Mouse (Mus musculus) lung, embryonic 15.5 days (tissue): ENCODE results near the gene Defb23. TPM values are rescaled to one million over a fixed set of nuclear protein-coding genes. Genes with fewer than 3 reads are reported as not detected.
A peak's percentile ranks its signal among the peaks of the same experiment; 100 is the strongest.

Source experiments
- ATAC-seq: fragments of 200-750 bp; cut with Nextera tagmentation; 2 replicates; pipeline ENCODE4 v1.8.0; 2017; ENCODE audit warnings: moderate number of reproducible peaks, borderline replicate concordance; ENCODE audit not compliant: low FRiP score, low TSS enrichment; ENCODE audit errors: extremely low read depth
- H3K27ac ChIP-seq: fragments of 300-500 bp; sonication (generic); 2 replicates; pipeline ENCODE4 v1.5.1; 2015; ENCODE audit warnings: moderate library complexity, mild to moderate bottlenecking, inconsistent platforms
- H3K27me3 ChIP-seq: fragments of 300-500 bp; sonication (generic); 2 replicates; pipeline ENCODE4 v1.6.1; 2015; ENCODE audit warnings: inconsistent platforms
- H3K36me3 ChIP-seq: fragments of 300-500 bp; sonication (generic); 2 replicates; pipeline ENCODE4 v1.6.1; 2015; ENCODE audit warnings: inconsistent platforms
- H3K4me1 ChIP-seq: fragments of 300-500 bp; sonication (generic); 2 replicates; pipeline ENCODE4 v1.6.1; 2015; ENCODE audit warnings: inconsistent platforms
- H3K4me2 ChIP-seq: fragments of 300-500 bp; sonication (generic); 2 replicates; pipeline ENCODE4 v1.6.1; 2015; ENCODE audit warnings: inconsistent platforms, mild to moderate bottlenecking, moderate library complexity
- H3K4me3 ChIP-seq: fragments of 300-500 bp; sonication (generic); 2 replicates; pipeline ENCODE4 v1.5.1; 2015; ENCODE audit warnings: mild to moderate bottlenecking, inconsistent platforms
- H3K9ac ChIP-seq: fragments of 300-500 bp; sonication (generic); 2 replicates; pipeline ENCODE4 v1.6.1; 2015; ENCODE audit warnings: inconsistent platforms
- H3K9me3 ChIP-seq: fragments of 300-500 bp; sonication (generic); 2 replicates; pipeline ENCODE4 v1.6.1; 2016; ENCODE audit warnings: inconsistent platforms
- WGBS: fragments of 180-500 bp; shearing (Covaris S2); methylation state at CpG from one replicate; pipeline ENCODE4 v1.1.7; 2015; 5-methylcytosine and 5-hydroxymethylcytosine counted together
- polyA plus RNA-seq: library from polyadenylated mRNA; unstranded; fragments of >200 nt; fragmentation: Nextera tagmentation; extraction: Ambion mirVana; gene quantifications from 2 replicates; pipeline ENCODE4 v1.2.1, GENCODE M21; 2015

Defb23 gene
- polyA plus RNA-seq, 1 experiment from 2014 or later, result not detected

- Histone ChIP-seq H3K4me2 (no peak overlapping the region), H3K4me3 (no peak overlapping the region), H3K36me3 (no peaks in the 10 kb centered on the region), H3K9me3 (no peaks in the 10 kb centered on the region), H3K27me3 (no peaks in the 10 kb centered on the region), H3K4me1 (peaks cover 42% of the 10 kb centered on the region), H3K9ac (no peak overlapping the region), H3K27ac (peak overlapping the region; percentile 99)
- WGBS, result 51% methylated on average over 6 of the region's 6 CpGs
- ATAC-seq, result no peak
Observed at GRCm38 (mm10) chr2:152409781-152410180, 54.6 kb downstream of the Defb23 start.

Other genes with a start within 250 kb of the Defb23 start
- 76.7 and 83.7 TPM in 2 replicates for gene Csnk2a1, start 237.8 kb downstream of the Defb23 start, polyA plus RNA-seq
- gene Tbc1d20, start 170.8 kb downstream of the Defb23 start, polyA plus RNA-seq, result 37.3 and 40.3 TPM in 2 replicates
- gene Rbck1, start 132.0 kb downstream of the Defb23 start, polyA plus RNA-seq, result 89.7 and 94.4 TPM in 2 replicates
- gene Trib3, start 120.6 kb downstream of the Defb23 start, polyA plus RNA-seq, result 4.1 and 5.0 TPM in 2 replicates
- 0.14 and 0.36 TPM in 2 replicates for gene Nrsn2, start 88.0 kb downstream of the Defb23 start, polyA plus RNA-seq
- gene Sox12, start 66.6 kb downstream of the Defb23 start, polyA plus RNA-seq, result 10.5 and 11.3 TPM in 2 replicates
- gene Zcchc3, start 49.6 kb downstream of the Defb23 start, polyA plus RNA-seq, result 37.7 and 40.5 TPM in 2 replicates
- 3.0 and 3.1 TPM in 2 replicates for gene 6820408C15Rik, start 49.0 kb downstream of the Defb23 start, polyA plus RNA-seq
- gene Defb20, start 12.4 kb upstream of the Defb23 start, polyA plus RNA-seq, result not detected in 2 replicates
- gene Defb22, start 25.5 kb upstream of the Defb23 start, polyA plus RNA-seq, result not detected in 2 replicates
- not detected in 2 replicates for gene Defb26, start 47.1 kb upstream of the Defb23 start, polyA plus RNA-seq
- not detected in 2 replicates for gene Defb28, start 53.6 kb upstream of the Defb23 start, polyA plus RNA-seq
- not detected in 2 replicates for gene Defb29, start 75.5 kb upstream of the Defb23 start, polyA plus RNA-seq
- gene Gm17416, start 104.7 kb upstream of the Defb23 start, polyA plus RNA-seq, result not detected in 2 replicates
- gene Defb21, start 108.1 kb upstream of the Defb23 start, polyA plus RNA-seq, result not detected in 2 replicates
- not detected in 2 replicates for gene Defb19, start 115.7 kb upstream of the Defb23 start, polyA plus RNA-seq
- gene Defb45, start 134.8 kb upstream of the Defb23 start, polyA plus RNA-seq, result not detected in 2 replicates
- not detected in 2 replicates for gene Defb36, start 139.7 kb upstream of the Defb23 start, polyA plus RNA-seq
- gene Defb25, start 158.4 kb upstream of the Defb23 start, polyA plus RNA-seq, result 1.7 TPM in 1 of 2 replicates, not detected in the other
- gene Rem1, start 162.3 kb upstream of the Defb23 start, polyA plus RNA-seq, result 8.0 and 8.5 TPM in 2 replicates
- gene H13, start 204.8 kb upstream of the Defb23 start, polyA plus RNA-seq, result 97.7 and 104 TPM in 2 replicates
- gene Mcts2, start 222.4 kb upstream of the Defb23 start, polyA plus RNA-seq, result 27.1 and 28.5 TPM in 2 replicates